Mouse (Mus musculus): ENCODE measurements around the gene Ffar3.
"Not testable (repeated sequence)": the region's sequence is repeated elsewhere in the genome, so short reads cannot be mapped to it uniquely, and the experiment has no call there.

Gene Ffar3

GRCm38 (mm10) chr7:30842092-30842491, 13.9 kb downstream of the Ffar3 start:
- no peak for DNase-seq

GRCm38 (mm10) chr7:30841379-30841778, 14.6 kb downstream of the Ffar3 start:
- DNase-seq: no peak

GRCm38 (mm10) chr7:30840306-30840705, 15.7 kb downstream of the Ffar3 start:
- no peak for DNase-seq

- DNase-seq: no peak
These were observed 18.7 kb downstream of the Ffar3 start for GRCm38 (mm10) chr7:30837277-30837676.

DNA sequence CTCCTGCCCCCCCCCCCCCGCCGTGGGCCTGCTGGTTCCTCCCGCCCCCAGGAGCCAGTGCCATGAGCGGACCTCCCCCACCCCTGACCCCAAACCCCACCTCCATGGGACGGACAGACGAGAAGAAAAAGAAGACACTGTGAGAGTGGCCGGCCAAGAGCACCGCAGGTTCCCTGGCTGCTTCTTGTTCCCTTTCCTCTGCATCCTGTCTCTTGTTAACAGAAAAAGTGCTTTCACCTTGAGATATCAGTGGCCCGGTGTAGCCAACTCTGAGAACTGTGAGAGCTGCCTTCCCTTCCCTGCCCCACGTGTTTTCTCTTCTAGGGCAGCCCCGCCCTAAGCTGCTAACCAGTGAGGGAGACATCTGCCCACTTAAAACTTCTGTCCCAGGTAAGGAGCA, 23.3 kb downstream of the Ffar3 start:
- DNase-seq: not testable (repeated sequence)

- no peak for DNase-seq
These were observed 23.7 kb downstream of the Ffar3 start for GRCm38 (mm10) chr7:30832261-30832660.

DNA sequence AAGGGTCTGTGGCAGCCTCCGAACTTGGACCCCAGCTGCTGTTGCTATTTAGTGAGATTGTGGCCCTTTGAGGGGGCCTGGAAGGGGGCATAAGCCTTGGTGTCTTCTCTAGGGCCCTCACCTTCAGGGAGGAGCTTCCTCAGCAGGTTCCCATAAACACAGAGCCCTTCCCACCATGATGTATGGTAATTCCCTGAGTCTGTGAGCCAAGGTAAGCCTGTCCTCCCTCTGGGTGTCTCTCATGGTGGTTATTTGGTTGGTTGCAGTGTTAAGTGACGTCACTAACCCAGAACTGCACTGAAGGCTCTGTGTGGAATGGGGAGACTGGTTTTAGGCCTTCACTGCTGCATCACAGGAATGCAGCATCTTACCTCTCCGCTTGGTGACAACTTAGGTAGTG, 26.6 kb downstream of the Ffar3 start:
- DNase-seq: no peak

- DNase-seq: not testable (repeated sequence)
These were observed 27.1 kb downstream of the Ffar3 start for GRCm38 (mm10) chr7:30828871-30829270.

GRCm38 (mm10) chr7:30826660-30827059, 29.3 kb downstream of the Ffar3 start:
- DNase-seq: no peak

DNA sequence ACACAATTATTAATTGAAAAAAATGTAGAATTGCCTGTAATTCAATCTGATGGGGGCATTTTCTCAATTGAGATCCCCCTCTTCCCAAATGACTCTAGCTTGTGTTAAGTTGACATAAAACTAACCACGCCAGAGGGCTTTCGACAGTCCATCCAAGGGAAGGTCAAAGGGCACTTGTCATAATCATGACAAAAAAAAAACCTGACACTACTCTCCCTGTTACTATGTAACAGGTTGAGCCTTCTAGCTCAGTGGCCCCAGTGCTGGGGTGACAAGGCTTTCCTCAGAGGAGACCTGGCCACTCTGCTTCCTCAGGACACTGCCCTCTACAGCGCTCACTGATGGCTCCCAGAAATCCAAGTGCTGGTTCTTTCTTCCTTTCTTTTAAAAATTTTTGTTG, 31.7 kb downstream of the Ffar3 start:
- no peak for DNase-seq

GRCm38 (mm10) chr7:30823675-30824074, 32.3 kb downstream of the Ffar3 start, which contains the start of gene Ffar2:
Gene Ffar2 (minus strand): TSS chr7:30823775.
- no peak for DNase-seq

- DNase-seq: no peak
These were observed 34.4 kb downstream of the Ffar3 start for GRCm38 (mm10) chr7:30821532-30821931.

- DNase-seq: no peak
These were observed 35.0 kb downstream of the Ffar3 start for GRCm38 (mm10) chr7:30820854-30821445.

GRCm38 (mm10) chr7:30820131-30820530, 35.8 kb downstream of the Ffar3 start:
- DNase-seq: no peak

GRCm38 (mm10) chr7:30812291-30812807, 43.6 kb downstream of the Ffar3 start:
- no peak for DNase-seq

- DNase-seq: no peak
These were observed 44.2 kb downstream of the Ffar3 start for GRCm38 (mm10) chr7:30811757-30812290.

DNA sequence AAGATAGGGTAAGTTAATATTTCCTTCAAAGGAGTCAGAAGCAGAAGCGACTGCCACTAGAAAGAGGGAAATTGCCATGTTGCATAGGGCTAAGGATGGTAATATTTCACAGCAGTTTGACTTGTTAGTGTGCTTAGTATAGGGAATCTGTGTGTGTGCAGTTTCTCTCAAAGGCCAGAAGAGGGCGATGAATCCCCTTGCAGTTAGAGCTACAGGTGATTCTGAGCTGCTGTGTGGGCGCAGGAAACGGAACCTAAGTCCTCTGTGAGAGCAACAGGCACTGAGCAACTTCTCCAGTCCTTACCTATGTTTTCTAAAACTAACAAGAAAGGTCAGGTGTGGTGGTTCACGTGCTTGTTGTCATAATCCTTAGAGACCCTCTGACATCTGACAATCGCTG, 45.7 kb downstream of the Ffar3 start:
- DNase-seq: no peak

- no peak for DNase-seq
These were observed 50.1 kb downstream of the Ffar3 start for GRCm38 (mm10) chr7:30805924-30806323.

All from cerebellum, adult 8-10 months (tissue).